Mouse (Mus musculus): ENCODE measurements at regions not wholly inside any gene's neighbourhood (a gene's known extent, or its start where the extent isn't known, plus 50 kb on each side); places are given as distances from the start of the nearest gene placed in this dataset.

GRCm38 (mm10) chr13:113724881-113725837, 61.7 kb upstream of the Hspb3 start:
- no peak for TF ChIP-seq POLR2A (IDR thresholded peaks at IDR 0.05; ENCODE audit: low read depth, low read length)
- TF ChIP-seq CTCF (conservative IDR thresholded peaks at IDR 0.05; ENCODE audit: insufficient read depth, insufficient read length, low read depth, low read length) = no peak

All from kidney, adult 2 months (tissue).